Mouse (Mus musculus): ENCODE measurements around the gene Adam15. TPM values are rescaled to one million over a fixed set of nuclear protein-coding genes. Genes with fewer than 3 reads are reported as not detected.

Adam15 gene
- total RNA-seq, 2 experiments from 2014 or later = 109 to 112 TPM

- no peak for DNase-seq (ENCODE audit: extremely low spot score in 1 of 2, low spot score in 1 of 2)
These were observed 21.2 kb downstream of the Adam15 start for GRCm38 (mm10) chr3:89328623-89329022.

GRCm38 (mm10) chr3:89327371-89327870 is 22.4 kb downstream of the Adam15 start:
- no peak for DNase-seq (ENCODE audit: extremely low spot score in 1 of 2, low spot score in 1 of 2)

GRCm38 (mm10) chr3:89325882-89326281 is 23.9 kb downstream of the Adam15 start:
- DNase-seq (ENCODE audit: extremely low spot score in 1 of 2, low spot score in 1 of 2) = no peak

- peak; percentile 72 to 85 for DNase-seq (ENCODE audit: extremely low spot score in 1 of 2, low spot score in 1 of 2)
These were observed 27.2 kb downstream of the Adam15 start, which contains the start of gene Efna3 for GRCm38 (mm10) chr3:89322514-89323165. Gene Efna3, minus strand, starts transcription at chr3:89322965.

GRCm38 (mm10) chr3:89322131-89322500 is 27.7 kb downstream of the Adam15 start:
- DNase-seq (ENCODE audit: extremely low spot score in 1 of 2, low spot score in 1 of 2) = no peak

GRCm38 (mm10) chr3:89321183-89322130 is 28.3 kb downstream of the Adam15 start:
- DNase-seq (ENCODE audit: extremely low spot score in 1 of 2, low spot score in 1 of 2) = no peak

- no peak for DNase-seq (ENCODE audit: extremely low spot score in 1 of 2, low spot score in 1 of 2)
These were observed 29.1 kb downstream of the Adam15 start for GRCm38 (mm10) chr3:89320581-89321182.

GRCm38 (mm10) chr3:89319591-89320350 is 30.0 kb downstream of the Adam15 start:
- peak in 1 of 2 experiments; percentile 53 for DNase-seq (ENCODE audit: extremely low spot score in 1 of 2, low spot score in 1 of 2)

GRCm38 (mm10) chr3:89318971-89319590 is 30.7 kb downstream of the Adam15 start:
- no peak for DNase-seq (ENCODE audit: extremely low spot score in 1 of 2, low spot score in 1 of 2)

- no peak for DNase-seq (ENCODE audit: extremely low spot score in 1 of 2, low spot score in 1 of 2)
These were observed 31.5 kb downstream of the Adam15 start for GRCm38 (mm10) chr3:89318316-89318715.

GRCm38 (mm10) chr3:89317246-89317645 is 32.5 kb downstream of the Adam15 start:
- no peak for DNase-seq (ENCODE audit: extremely low spot score in 1 of 2, low spot score in 1 of 2)

- DNase-seq (ENCODE audit: extremely low spot score in 1 of 2, low spot score in 1 of 2) = peak; percentile 73 to 85
These were observed 33.0 kb downstream of the Adam15 start for GRCm38 (mm10) chr3:89316833-89317232.

GRCm38 (mm10) chr3:89315930-89316831 is 33.6 kb downstream of the Adam15 start:
- DNase-seq (ENCODE audit: extremely low spot score in 1 of 2, low spot score in 1 of 2) = no peak

GRCm38 (mm10) chr3:89315195-89315929 is 34.4 kb downstream of the Adam15 start:
- DNase-seq (ENCODE audit: extremely low spot score in 1 of 2, low spot score in 1 of 2) = peak; percentile 85 to 95

- no peak for DNase-seq (ENCODE audit: extremely low spot score in 1 of 2, low spot score in 1 of 2)
These were observed 35.0 kb downstream of the Adam15 start for GRCm38 (mm10) chr3:89314791-89315190.

- no peak for DNase-seq (ENCODE audit: extremely low spot score in 1 of 2, low spot score in 1 of 2)
These were observed 35.5 kb downstream of the Adam15 start for GRCm38 (mm10) chr3:89314340-89314739.

- peak in 1 of 2 experiments; percentile 64 for DNase-seq (ENCODE audit: extremely low spot score in 1 of 2, low spot score in 1 of 2)
These were observed 41.7 kb downstream of the Adam15 start for GRCm38 (mm10) chr3:89308089-89308488.

Measured in layer of hippocampus, postnatal 25 days (tissue).